Mouse (Mus musculus) intestine, postnatal 0 days (tissue): ENCODE results near the gene Shc3. TPM values are rescaled to one million over a fixed set of nuclear protein-coding genes. Genes with fewer than 3 reads are reported as not detected.

Source experiments
- ATAC-seq: fragments of 200-750 bp; cut with Nextera tagmentation; 2 replicates; pipeline ENCODE4 v1.8.0; 2017; ENCODE audit warnings: mild to moderate bottlenecking, moderate TSS enrichment, moderate library complexity
- H3K27ac ChIP-seq: fragments of 300-500 bp; sonication (generic); 2 replicates; pipeline ENCODE4 v1.5.1; 2014; ENCODE audit warnings: mild to moderate bottlenecking, low read depth, low read length, moderate library complexity
- H3K27me3 ChIP-seq: fragments of 300-500 bp; sonication (generic); replicated peaks from 2 replicates; pipeline ENCODE4 v1.6.1; 2014; ENCODE audit warnings: low read length, mixed read lengths; ENCODE audit not compliant: control insufficient read depth, insufficient read depth
- H3K36me3 ChIP-seq: fragments of 300-500 bp; sonication (generic); 2 replicates; pipeline ENCODE4 v1.6.1; 2014; ENCODE audit warnings: mild to moderate bottlenecking, moderate library complexity; ENCODE audit not compliant: control insufficient read depth, insufficient read depth
- H3K4me1 ChIP-seq: fragments of 300-500 bp; sonication (generic); replicated peaks from 2 replicates; pipeline ENCODE4 v1.6.1; 2014; ENCODE audit warnings: antibody characterized with exemption, low read length, mixed read lengths; ENCODE audit not compliant: control insufficient read depth, insufficient read depth
- H3K4me2 ChIP-seq: fragments of 300-500 bp; sonication (generic); replicated peaks from 2 replicates; pipeline ENCODE4 v1.6.1; 2014; ENCODE audit warnings: low read depth, mild to moderate bottlenecking, moderate library complexity
- H3K4me3 ChIP-seq: fragments of 300-500 bp; sonication (generic); 2 replicates; pipeline ENCODE4 v1.5.1; 2014; ENCODE audit warnings: low read depth, low read length
- H3K9ac ChIP-seq: fragments of 300-500 bp; sonication (generic); 2 replicates; pipeline ENCODE4 v1.6.1; 2014; ENCODE audit warnings: mild to moderate bottlenecking, low read depth, low read length
- H3K9me3 ChIP-seq: fragments of 300-500 bp; sonication (generic); 2 replicates; pipeline ENCODE4 v1.6.1; 2016; ENCODE audit warnings: mixed run types; ENCODE audit not compliant: control insufficient read depth
- CTCF ChIP-seq: sonication (generic); IDR thresholded peaks from 2 replicates; pipeline ENCODE4 v1.5.1; 2016; ENCODE audit warnings: low read depth, mild to moderate bottlenecking, control low read depth, antibody characterized with exemption, moderate library complexity
- WGBS: fragments of 180-500 bp; shearing (Covaris S2); extraction: QIAGEN DNeasy Blood & Tissue Kit; methylation state at CpG from one replicate; pipeline ENCODE4 v1.1.7; 2014; 5-methylcytosine and 5-hydroxymethylcytosine counted together
- polyA plus RNA-seq: library from polyadenylated mRNA; unstranded; fragments of >200 nt; fragmentation: Nextera tagmentation; extraction: Ambion mirVana; gene quantifications from 2 replicates; pipeline ENCODE4 v1.2.1, GENCODE M21; 2015

The Shc3 gene
- polyA plus RNA-seq, 1 experiment from 2014 or later = 0.17 TPM

DNA sequence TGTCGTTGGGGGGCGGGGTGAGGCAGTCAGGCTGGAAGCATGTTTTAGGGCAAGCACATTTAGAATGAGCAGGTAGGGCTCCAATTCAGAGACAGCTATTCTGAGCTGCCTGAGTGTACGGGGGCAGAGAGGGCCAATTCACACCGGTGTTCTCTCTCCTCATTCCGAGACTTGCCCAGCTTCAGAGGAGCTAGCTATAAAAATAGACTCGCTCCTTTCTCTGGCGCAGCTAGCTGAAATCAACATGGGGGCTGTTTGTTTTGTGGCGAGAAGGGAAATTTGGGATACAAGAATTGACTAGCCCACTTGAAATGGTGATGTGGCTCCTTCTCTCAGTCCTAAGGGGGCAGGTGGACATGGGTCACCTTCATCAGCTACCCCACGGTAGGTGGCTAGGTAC is 60.4 kb downstream of the Shc3 start:
- H3K9me3 ChIP-seq = no peaks in the 10 kb centered on the region
- H3K4me3 ChIP-seq = no peak overlapping the region
- no peaks in the 10 kb centered on the region for H3K4me1 ChIP-seq
- H3K36me3 ChIP-seq = no peaks in the 10 kb centered on the region
- H3K4me2 ChIP-seq = no peak overlapping the region
- H3K27ac ChIP-seq = no peak overlapping the region
- H3K9ac ChIP-seq = no peak overlapping the region
- 89% methylated on average over 9 of the region's 9 CpGs for WGBS
- H3K27me3 ChIP-seq = no peaks in the 10 kb centered on the region
- TF ChIP-seq CTCF = no peak
- no peak for ATAC-seq

DNA sequence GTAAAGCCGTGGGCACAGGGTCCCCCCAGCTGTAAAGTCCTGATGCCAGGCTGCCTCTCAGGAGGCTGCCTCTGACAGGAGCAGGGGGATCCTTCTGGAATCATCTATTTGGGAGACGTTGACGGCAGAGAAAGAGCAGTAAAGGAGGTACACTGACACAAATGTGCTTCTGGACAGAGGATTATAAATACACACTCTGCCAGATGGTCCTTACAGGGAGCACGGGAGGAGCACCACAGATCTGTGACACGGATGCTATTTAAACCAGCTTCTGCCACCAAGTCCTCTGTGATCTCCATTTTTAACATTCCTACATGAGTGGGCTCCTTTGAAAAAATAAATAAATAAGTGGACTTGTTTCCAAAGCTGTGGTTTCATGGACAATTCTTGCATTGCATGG is 63.5 kb downstream of the Shc3 start:
- no peaks in the 10 kb centered on the region for H3K4me1 ChIP-seq
- no peaks in the 10 kb centered on the region for H3K9me3 ChIP-seq
- 84% methylated on average over 5 of the region's 5 CpGs for WGBS
- no peak overlapping the region for H3K4me3 ChIP-seq
- no peaks in the 10 kb centered on the region for H3K27me3 ChIP-seq
- H3K9ac ChIP-seq = no peak overlapping the region
- no peak overlapping the region for H3K27ac ChIP-seq
- H3K4me2 ChIP-seq = no peak overlapping the region
- H3K36me3 ChIP-seq = no peaks in the 10 kb centered on the region
- TF ChIP-seq CTCF = no peak
- no peak for ATAC-seq

DNA sequence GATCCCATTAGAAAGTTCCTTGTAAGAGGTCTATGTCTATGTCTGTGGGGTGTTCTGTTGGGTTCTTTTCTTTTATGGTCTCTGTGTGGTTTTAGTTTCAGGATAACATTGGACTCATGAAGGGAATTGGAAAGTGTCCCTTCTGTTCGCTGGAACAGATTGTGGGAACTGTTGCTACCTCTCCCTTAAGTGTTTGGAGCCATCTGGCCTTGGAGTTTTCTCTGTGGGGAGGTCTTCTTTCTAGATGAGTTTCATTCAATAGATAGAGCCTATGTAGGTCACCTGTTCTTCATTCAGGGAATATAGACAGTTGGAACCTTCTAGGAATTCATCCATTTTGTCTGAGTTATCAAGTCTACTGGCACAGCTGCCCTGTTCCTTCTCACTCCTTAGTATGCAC is 69.5 kb downstream of the Shc3 start:
- TF ChIP-seq CTCF = no peak
- H3K9me3 ChIP-seq = no peaks in the 10 kb centered on the region
- H3K27me3 ChIP-seq = no peaks in the 10 kb centered on the region
- no peak overlapping the region for H3K27ac ChIP-seq
- no peaks in the 10 kb centered on the region for H3K4me1 ChIP-seq
- 84% methylated on average over 1 of the region's 1 CpGs for WGBS
- H3K4me3 ChIP-seq = no peak overlapping the region
- no peaks in the 10 kb centered on the region for H3K36me3 ChIP-seq
- no peak overlapping the region for H3K9ac ChIP-seq
- no peak for ATAC-seq
- H3K4me2 ChIP-seq = no peak overlapping the region

DNA sequence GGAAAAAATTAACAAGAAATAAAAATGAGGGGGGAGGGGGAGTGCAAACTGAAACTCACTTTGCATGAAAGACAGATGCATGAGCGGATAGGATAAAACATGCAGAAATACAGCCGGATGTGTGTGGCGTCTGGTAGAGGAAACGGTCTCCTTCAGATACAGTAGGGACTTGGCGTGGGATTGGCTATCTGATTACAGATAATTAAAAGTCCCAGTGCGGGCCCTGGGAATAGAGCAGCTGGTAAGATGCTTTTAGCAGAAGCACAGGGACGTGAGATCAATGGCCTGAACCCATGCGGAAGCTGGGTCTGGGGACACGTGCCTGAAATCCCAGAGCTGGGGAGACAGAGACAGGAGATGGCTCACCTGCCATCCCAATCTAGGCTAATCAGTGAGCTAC is 75.5 kb downstream of the Shc3 start:
- no peak overlapping the region for H3K27ac ChIP-seq
- no peak for ATAC-seq
- H3K9ac ChIP-seq = no peak overlapping the region
- no peaks in the 10 kb centered on the region for H3K27me3 ChIP-seq
- no peaks in the 10 kb centered on the region for H3K9me3 ChIP-seq
- no peak overlapping the region for H3K4me3 ChIP-seq
- TF ChIP-seq CTCF = no peak
- no peaks in the 10 kb centered on the region for H3K4me1 ChIP-seq
- no peak overlapping the region for H3K4me2 ChIP-seq
- H3K36me3 ChIP-seq = no peaks in the 10 kb centered on the region
- 84% methylated on average over 9 of the region's 9 CpGs for WGBS

DNA sequence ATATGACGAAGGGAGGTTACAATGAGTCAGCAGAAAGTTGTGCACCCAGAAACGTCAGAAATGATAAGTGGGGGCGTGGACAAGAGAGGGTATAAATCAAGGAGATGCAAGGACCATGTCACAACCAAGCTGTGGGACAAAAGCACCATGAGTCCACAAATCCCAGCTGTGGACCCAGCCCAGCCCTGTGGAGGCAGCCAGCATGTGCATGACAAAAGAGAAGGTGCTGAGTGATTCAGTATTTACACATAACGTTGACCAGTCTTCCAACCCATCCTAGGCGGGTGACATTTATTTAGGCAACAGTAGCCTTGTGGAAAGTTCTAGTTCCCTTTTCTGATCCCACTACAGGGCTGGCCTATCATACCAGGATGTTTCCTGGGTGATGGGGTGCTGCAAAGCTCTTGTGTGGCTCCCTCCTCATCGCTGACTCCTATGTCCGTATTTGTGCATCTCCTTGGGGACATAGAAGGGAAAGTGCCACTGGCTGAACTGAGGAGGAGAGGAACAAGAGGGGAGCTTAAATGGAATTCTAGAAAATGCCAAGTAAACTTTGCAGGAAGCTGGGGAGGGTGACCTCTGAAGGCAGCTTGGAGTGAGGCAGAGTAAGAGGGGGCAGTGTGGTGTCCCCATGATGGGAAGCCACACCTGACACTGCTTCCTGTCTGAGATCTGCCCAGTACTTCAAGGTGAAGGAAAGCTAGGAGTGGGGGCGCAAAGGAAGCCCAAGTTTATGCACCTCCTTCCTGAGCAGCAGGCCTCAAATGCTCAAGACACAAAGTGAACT is 77.4 kb downstream of the Shc3 start:
- H3K4me3 ChIP-seq = no peak overlapping the region
- TF ChIP-seq CTCF = no peak
- no peaks in the 10 kb centered on the region for H3K36me3 ChIP-seq
- no peak overlapping the region for H3K9ac ChIP-seq
- no peaks in the 10 kb centered on the region for H3K4me1 ChIP-seq
- ATAC-seq = no peak
- H3K27me3 ChIP-seq = no peaks in the 10 kb centered on the region
- H3K4me2 ChIP-seq = no peak overlapping the region
- WGBS = 62% methylated on average over 8 of the region's 8 CpGs
- H3K27ac ChIP-seq = no peak overlapping the region
- no peaks in the 10 kb centered on the region for H3K9me3 ChIP-seq

DNA sequence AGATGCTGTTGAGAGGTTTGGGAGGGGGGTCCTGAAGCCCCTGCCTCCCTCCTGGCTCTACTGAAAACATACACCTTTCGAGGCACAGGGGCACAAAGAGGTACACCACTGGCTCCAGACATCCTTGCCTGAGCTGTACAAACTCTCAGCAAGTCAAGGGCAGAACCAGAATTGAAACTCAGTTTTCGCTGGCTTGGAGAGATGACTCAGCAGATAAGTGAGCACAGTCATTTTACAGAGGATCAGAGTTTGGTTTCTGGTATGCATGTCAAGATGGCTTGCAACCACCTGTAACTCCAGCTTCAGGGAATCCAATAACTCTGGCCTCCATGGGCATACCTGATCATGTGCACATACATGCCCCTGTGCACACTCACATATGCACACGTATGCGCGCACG is 79.0 kb downstream of the Shc3 start:
- Histone ChIP-seq H3K4me2 (no peak overlapping the region), H3K9ac (no peak overlapping the region), H3K27me3 (no peaks in the 10 kb centered on the region), H3K4me3 (no peak overlapping the region), H3K4me1 (no peaks in the 10 kb centered on the region), H3K9me3 (no peaks in the 10 kb centered on the region), H3K27ac (no peak overlapping the region), H3K36me3 (no peaks in the 10 kb centered on the region)
- 86% methylated on average over 6 of the region's 6 CpGs for WGBS
- ATAC-seq = no peak
- TF ChIP-seq CTCF = no peak
